Mouse (Mus musculus): ENCODE measurements around the gene Galns.

Gene Galns

DNA sequence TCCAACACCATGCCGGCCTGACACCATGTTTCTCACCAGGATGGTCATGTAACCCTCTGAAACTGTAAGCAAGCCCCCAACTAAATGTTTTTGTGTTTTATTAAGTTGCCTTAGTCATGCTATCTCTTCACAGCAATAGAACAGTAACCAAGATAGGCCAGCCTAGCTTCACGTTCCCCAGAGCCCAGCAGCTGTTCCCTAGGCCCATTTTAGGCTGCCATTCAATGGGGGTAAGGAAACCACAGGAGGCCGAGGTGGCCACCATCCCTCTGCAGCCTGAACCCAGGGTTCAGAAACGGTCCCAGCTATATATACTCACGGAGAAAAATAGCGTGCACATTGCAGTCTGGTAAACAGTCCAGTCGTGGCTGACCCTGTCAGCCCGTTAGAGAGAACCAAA is 67.1 kb downstream of the Galns start:
- DNase-seq (ENCODE audit: low spot score in 2 of 2) = no peak

DNA sequence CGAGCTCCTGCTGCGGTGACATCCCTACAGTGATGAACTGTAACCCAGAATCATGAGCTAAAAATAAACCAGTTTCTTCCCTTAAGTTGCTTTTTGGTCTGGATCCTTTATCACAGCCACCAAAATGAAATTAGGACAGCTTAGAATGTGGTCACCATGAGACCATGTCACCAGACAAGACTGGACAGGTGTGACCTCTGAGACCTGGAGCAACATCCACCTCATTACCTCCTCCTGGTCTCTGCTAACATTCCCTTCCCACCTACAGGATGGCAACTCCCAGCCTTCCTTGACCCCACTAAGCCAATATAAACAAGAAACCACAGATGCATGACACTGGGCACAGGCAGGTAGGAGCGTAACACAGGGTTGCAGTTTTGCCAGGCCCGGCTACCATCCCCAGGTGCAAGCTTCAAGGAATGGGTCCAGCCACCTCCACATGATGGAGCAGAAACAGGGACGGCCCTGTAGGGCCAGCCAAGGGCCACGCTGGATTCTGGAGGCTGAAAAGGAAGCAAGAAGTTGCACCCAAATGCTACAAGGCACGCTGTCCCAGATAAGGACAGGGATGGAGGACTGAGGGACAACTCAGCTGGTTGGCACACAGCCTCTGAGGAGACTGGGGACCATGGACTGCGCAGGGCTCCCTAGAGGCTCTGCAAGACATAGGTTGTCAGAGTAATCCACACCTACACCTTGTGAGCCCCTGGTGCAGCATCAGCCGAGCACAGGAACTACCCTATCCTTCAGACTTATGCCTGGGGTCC is 72.8 kb downstream of the Galns start:
- DNase-seq (ENCODE audit: low spot score in 2 of 2) = no peak

DNA sequence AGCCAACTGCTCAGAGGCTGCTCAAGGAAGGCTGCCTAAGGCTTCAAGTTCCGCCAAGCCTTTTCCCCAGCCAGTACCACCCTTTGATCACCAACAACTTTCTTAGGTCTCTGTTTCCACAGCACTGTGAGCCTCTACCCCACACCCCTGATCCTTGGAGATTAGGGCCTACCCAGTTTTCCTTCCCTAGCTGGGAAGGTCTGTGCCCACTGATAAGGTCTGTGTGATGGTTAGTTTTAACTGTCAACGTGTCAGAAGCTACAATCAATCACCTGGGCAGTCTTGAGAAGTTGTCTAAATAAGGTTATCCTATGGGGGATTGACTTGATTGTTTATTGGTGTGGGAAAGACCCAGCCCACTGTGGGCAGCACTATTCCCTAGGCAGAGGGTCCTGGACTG is 73.5 kb downstream of the Galns start:
- no peak for DNase-seq (ENCODE audit: low spot score in 2 of 2)

DNA sequence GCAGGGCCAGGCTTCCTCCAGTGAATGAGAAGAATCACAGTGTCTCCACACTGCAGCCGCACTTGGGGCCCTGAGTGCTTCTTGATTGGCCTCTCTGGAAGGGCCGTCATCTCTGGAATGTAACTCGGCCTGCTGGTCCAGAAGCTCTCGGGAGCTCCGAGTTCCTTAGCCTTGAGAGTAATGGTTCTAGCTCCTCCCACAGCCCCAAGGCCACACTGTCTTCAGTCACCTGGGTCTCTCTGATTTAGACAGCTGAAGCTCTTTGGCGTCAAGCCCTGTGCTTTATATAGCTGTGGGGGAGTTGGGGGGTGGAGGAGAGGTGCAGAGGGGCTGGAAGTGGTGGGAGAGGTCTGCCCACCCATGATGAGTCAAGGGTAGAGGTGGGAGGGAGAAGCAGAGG is 74.2 kb downstream of the Galns start:
- DNase-seq (ENCODE audit: low spot score in 2 of 2) = no peak

DNA sequence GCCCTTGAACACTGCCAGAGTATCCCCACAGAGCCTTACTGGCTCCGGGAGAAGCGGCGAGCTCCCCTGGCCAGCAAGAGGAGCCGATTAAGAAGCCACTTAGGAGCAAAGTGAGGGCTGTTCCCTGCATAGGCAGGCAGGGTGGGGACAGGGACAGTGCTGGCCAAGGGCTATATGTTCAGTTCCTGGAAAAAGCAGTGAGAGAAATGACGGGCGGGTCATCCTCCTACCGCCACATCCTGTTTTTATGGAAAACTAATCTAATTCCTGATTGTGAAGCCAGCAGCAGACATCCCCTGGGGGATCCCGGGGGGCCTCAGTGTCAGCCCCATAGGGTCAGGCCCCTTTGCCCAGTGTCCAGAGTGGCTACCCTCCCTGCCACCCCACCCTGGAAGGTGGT is 80.0 kb downstream of the Galns start:
- no peak for DNase-seq (ENCODE audit: low spot score in 2 of 2)

DNA sequence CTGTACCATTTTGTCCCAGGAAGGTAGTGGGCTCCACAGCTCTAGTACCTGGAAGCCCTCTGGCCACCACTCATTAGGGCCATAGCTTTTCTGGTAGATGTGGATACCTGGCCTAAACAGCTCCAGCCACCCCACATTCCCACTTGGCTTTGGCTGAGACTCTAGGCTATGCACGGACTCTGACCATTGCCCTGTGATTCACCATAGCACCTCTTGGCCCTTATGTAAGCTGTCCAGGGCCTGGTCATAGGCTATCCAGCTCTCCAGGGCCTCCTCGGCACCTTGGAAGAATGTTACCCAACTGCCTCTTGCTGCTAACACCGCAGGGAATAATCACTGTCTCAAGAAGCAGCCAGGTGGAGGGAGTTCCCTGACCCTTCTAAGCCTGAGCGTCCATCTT is 82.1 kb downstream of the Galns start:
- no peak for DNase-seq (ENCODE audit: low spot score in 2 of 2)

Data from heart, adult 9 months (tissue).